Mouse (Mus musculus): ENCODE data around the gene 1500015O10Rik. TPM values are rescaled to one million over a fixed set of nuclear protein-coding genes. Genes with fewer than 3 reads are reported as not detected.

The 1500015O10Rik gene
- polyA plus RNA-seq, 1 experiment from 2014 or later, result 18.1 TPM

DNA sequence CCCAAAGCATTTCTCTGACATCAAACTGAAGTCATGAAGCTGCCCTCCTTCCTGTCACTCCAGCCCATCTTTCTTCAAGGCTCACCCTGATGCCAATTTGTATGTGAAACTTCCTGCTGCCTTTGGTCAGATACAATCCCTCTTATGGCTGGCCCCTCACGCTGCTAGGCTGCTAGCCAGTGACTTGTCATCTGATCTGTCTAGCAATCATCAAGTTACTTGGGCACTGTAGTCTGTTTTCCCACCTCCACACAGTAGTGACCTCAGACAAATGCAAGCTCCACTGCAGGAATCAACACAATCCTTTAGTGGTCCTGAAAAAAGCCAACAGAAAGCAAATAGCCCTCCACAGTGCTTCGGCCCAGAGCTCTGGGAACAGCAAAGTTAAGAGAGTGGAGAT is 50.8 kb downstream of the 1500015O10Rik start:
- no peaks in the 10 kb centered on the region for H3K9me3 ChIP-seq
- H3K4me2 ChIP-seq, result no peak overlapping the region

DNA sequence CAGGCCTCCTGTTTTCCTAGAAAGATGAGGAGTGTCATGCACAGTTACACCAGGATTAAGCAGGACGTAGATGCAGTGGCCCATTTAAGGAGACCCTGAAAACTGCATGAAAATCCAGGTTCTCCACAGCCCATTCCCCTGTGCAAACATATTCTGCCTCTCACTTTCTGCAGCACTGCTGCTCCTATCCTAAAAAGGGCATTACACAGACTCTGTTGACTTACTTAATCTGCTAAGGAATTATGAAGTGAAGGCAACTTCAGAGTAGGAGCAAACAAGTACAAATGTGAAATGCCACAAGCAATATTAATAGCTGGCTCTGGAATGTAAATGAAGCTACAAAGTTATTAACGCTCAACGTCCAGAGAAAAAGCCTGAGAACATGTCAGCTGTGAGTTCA is 51.3 kb downstream of the 1500015O10Rik start:
- H3K27me3 ChIP-seq (replicated peaks), result no peaks in the 10 kb centered on the region
- 87% methylated on average over 3 of the region's 3 CpGs for WGBS

More for the DNA sequence above, 50.8 kb downstream of the 1500015O10Rik start:
- ATAC-seq (replicated peaks), result no peak
- Histone ChIP-seq H3K4me3 (no peak overlapping the region), H3K9ac (no peak overlapping the region), H3K27ac (no peak overlapping the region), H3K4me1 (no peaks in the 10 kb centered on the region), H3K27me3 (replicated peaks) (no peaks in the 10 kb centered on the region), H3K36me3 (replicated peaks) (peaks cover 7% of the 10 kb centered on the region)
- 92% methylated on average over 2 of the region's 2 CpGs for WGBS

DNA sequence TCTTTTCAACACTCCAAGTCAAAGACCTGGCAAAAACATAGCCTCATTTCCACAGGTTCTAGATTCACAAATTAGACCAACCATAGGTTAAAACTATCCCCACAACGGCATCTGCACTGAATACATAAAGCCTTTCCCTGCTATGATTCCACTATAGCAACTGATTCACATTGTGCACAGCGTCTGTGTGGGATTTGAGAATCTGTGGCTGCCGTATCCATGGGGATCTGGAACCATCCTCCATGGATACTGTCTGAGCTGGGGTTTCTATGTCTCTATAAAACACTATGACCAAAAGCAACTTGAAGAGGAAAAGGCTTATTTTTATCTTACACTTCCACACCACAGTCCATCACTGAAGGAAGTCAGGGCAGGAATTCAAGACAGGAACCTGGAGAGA is 52.3 kb downstream of the 1500015O10Rik start:
- no peak for ATAC-seq (replicated peaks)

More for the DNA sequence above, 51.3 kb downstream of the 1500015O10Rik start:
- Histone ChIP-seq H3K4me2 (no peak overlapping the region), H3K4me1 (no peaks in the 10 kb centered on the region), H3K27ac (no peak overlapping the region), H3K4me3 (no peak overlapping the region), H3K9ac (no peak overlapping the region), H3K9me3 (no peaks in the 10 kb centered on the region), H3K36me3 (replicated peaks) (peaks cover 7% of the 10 kb centered on the region)
- ATAC-seq (replicated peaks), result no peak

DNA sequence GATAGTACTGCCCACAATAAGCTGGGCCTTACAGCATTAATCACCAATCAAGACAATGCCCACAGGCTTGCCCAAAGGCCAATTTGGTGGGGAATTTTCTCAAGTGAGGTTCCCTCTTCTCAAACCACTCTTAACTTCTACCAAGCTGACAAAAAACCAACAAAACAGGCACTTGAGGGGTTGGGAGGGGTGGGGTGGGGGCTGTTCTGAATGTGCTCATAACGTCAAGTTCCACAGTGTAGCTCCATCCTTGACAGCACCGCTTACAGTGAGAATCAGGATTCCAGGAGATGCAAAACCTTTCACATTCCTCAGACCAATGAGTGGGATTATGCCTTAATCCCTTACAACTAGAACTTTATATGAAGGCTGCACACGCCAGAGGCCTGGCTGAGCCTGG is 52.8 kb downstream of the 1500015O10Rik start:
- no peak for ATAC-seq (replicated peaks)
- H3K27me3 ChIP-seq (replicated peaks), result no peaks in the 10 kb centered on the region
- H3K4me3 ChIP-seq, result no peak overlapping the region
- H3K36me3 ChIP-seq (replicated peaks), result peaks cover 7% of the 10 kb centered on the region; the same call in 1 of the 2 replicates
- no peaks in the 10 kb centered on the region for H3K9me3 ChIP-seq
- 67% methylated on average over 3 of the region's 3 CpGs for WGBS
- no peak overlapping the region for H3K9ac ChIP-seq
- H3K27ac ChIP-seq, result no peak overlapping the region
- no peaks in the 10 kb centered on the region for H3K4me1 ChIP-seq
- H3K4me2 ChIP-seq, result no peak overlapping the region

More for the DNA sequence above, 52.3 kb downstream of the 1500015O10Rik start:
- Histone ChIP-seq H3K4me3 (no peak overlapping the region), H3K4me1 (no peaks in the 10 kb centered on the region), H3K27me3 (replicated peaks) (no peaks in the 10 kb centered on the region), H3K4me2 (no peak overlapping the region), H3K9ac (no peak overlapping the region), H3K36me3 (replicated peaks) (peaks cover 7% of the 10 kb centered on the region; the same call in 1 of the 2 replicates), H3K27ac (no peak overlapping the region), H3K9me3 (no peaks in the 10 kb centered on the region)
- WGBS, result 85% methylated on average over 3 of the region's 3 CpGs

DNA sequence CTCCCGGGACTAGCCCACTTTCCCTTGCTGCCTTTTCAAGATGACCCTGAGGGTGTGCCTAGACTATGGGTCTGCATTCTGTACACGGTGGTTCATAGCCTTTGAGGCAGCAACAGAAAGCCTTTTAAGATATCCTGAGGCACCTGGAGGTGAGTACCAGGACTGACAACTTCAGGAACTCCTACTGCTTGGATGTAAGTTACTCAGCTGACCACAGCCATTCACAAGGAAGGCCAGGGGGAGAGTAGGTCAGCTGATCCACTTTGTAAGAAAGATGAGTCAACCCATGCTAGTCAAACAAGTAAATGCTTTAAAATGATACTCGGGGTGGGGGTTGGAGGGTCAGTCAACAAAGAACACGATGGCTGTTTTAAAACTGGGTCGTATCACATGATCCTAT is 54.9 kb downstream of the 1500015O10Rik start:
- H3K4me2 ChIP-seq, result no peak overlapping the region
- H3K4me3 ChIP-seq, result no peak overlapping the region
- H3K27ac ChIP-seq, result no peak overlapping the region
- no peaks in the 10 kb centered on the region for H3K9me3 ChIP-seq
- no peaks in the 10 kb centered on the region for H3K4me1 ChIP-seq
- no peak for ATAC-seq (replicated peaks)
- no peaks in the 10 kb centered on the region for H3K36me3 ChIP-seq (replicated peaks)
- H3K9ac ChIP-seq, result no peak overlapping the region
- no peaks in the 10 kb centered on the region for H3K27me3 ChIP-seq (replicated peaks)
- WGBS, result 92% methylated on average over 5 of the region's 5 CpGs

DNA sequence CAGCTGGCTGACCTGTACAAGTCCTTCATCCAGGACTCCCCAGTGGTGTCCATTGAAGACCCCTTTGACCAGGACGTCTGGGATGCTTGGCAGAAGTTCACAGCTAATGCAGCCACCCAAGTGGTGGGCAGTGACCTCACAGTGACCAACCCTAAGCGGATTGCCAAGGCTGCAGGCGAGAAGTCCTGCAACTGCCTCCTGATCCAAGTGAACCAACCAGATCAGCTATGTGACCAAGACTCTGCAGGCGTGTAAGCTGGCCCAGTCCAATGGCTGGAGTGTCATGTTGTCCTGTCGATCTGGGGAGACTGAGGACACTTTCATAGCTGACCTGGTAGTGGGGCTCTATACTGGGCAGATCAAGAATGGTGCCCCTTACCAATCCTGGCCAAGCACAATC is 56.3 kb downstream of the 1500015O10Rik start:
- Histone ChIP-seq H3K9ac (no peak overlapping the region), H3K4me2 (no peak overlapping the region), H3K4me3 (no peak overlapping the region), H3K27me3 (replicated peaks) (no peaks in the 10 kb centered on the region), H3K36me3 (replicated peaks) (no peaks in the 10 kb centered on the region), H3K27ac (no peak overlapping the region), H3K9me3 (no peaks in the 10 kb centered on the region), H3K4me1 (no peaks in the 10 kb centered on the region)
- no peak for ATAC-seq (replicated peaks)
- WGBS, result 88% methylated on average over 5 of the region's 5 CpGs

DNA sequence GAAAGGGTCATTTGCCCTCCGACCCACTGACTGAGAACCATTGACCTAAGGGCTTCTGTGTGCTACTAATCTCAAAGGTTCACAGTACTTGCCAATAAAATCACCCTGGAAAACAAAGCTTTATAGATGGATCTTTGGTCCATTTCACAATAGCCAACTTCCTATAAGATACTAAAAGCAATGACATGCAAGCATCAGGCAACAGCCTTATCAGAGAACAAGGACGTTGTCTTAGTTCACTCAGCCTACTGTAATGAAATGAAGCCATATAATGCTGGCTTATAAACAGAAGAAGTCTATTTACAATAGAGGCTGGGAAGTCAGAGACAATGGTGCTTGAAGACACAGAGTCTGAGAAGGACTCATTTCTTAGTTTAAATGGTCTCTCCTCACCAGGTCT is 59.4 kb downstream of the 1500015O10Rik start:
- H3K4me2 ChIP-seq, result no peak overlapping the region
- WGBS, result 94% methylated on average over 2 of the region's 2 CpGs
- no peak for ATAC-seq (replicated peaks)

More for the DNA sequence above, 59.4 kb downstream of the 1500015O10Rik start:
- Histone ChIP-seq H3K27me3 (replicated peaks) (no peaks in the 10 kb centered on the region), H3K9ac (no peak overlapping the region), H3K4me3 (no peak overlapping the region), H3K27ac (no peak overlapping the region), H3K36me3 (replicated peaks) (no peaks in the 10 kb centered on the region), H3K4me1 (no peaks in the 10 kb centered on the region), H3K9me3 (no peaks in the 10 kb centered on the region)

Other genes with a start within 250 kb of the 1500015O10Rik start
- gene Uxs1, start 97.2 kb downstream of the 1500015O10Rik start, polyA plus RNA-seq (2015; fragmentation: Nextera tagmentation; extraction: Ambion mirVana), result 16.4 and 18.6 TPM in 2 replicates
- 58.3 and 59.6 TPM in 2 replicates for gene Tpp2, start 203.0 kb downstream of the 1500015O10Rik start, polyA plus RNA-seq (2015; fragmentation: Nextera tagmentation; extraction: Ambion mirVana)